Mouse (Mus musculus) T-helper 1 cell (primary cell): ENCODE measurements around the gene Sh2d3c.

Experiments
- in situ Hi-C: fragments of 300-600 bp; cut with MboI, MseI; formaldehyde crosslinking; loops from one replicate; pipeline ENCODE4 v1.15.1; 2025; ENCODE audit warnings: high pct_unique_total_duplicates

Sh2d3c gene

GRCm38 (mm10) chr2:32784048-32784681 is 63.3 kb downstream of the Sh2d3c start, which contains the start of gene Cfap157:
TSS of gene Cfap157 (minus strand) at chr2:32784428.
- in situ Hi-C loops = no loop called here

DNA sequence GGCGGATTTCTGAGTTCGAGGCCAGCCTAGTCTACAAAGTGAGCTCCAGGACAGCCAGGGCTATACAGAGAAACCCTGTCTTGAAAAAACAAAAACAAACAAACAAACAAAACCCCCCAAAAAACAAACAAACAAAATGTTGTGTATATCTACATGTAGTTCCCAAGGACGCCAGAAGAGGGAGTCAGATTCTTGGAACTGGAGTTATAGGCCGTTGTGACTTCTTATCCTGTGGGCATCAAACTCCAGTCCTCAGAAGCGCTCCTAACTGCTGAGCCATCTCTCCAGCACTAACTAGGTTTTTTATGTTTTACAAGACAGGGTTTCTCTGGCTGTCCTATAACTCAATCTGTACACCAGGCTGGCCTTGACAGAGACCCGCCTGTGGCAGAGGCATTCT is 66.3 kb downstream of the Sh2d3c start:
- in situ Hi-C loops = loop anchor here (5.0 kb wide), 1 partner anchor 55 kb away; no protein-coding TSS in a partner anchor

DNA sequence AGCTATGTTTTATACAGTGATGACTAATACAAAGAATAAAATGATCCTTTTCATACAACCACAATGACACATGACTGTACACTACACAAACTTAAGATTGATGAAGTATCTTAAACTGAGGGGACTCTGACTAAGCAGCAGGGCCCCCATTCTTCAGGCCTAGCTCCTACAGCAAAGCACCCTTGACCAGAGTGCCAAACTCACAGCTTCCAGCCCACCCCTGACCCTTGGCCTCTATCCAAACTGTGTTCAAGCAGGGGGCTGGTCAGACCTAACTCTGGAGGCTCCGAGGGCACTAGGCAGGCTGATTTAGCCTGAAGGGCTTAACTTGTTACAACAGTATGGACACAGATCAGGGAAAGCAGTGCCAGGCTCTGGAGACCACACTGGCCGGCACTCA is 67.7 kb downstream of the Sh2d3c start:
- in situ Hi-C loops = loop anchor here (5.0 kb wide), 1 partner anchor 54 kb away; no protein-coding TSS in a partner anchor

DNA sequence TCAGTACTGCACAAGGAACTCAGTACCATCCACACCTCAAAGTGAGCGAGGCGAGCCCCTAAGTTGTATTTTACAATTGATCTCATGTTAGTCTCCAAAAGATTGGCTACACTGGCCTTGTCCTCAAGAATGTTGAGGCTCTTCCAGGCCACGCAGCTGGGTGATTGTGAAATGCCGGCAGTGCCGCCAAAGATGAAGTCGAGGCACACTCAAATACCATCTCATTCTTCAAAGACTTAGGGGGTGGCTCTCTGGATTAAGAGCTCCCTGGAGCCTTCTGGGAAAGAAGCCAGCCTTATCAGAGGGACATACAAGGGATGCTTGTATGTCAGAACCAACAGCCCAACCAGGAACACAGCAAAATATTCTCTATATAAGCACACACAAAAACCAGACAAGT is 70.4 kb downstream of the Sh2d3c start:
- in situ Hi-C loops = no loop called here

GRCm38 (mm10) chr2:32795748-32796418 is 75.0 kb downstream of the Sh2d3c start:
- in situ Hi-C loops = no loop called here

DNA sequence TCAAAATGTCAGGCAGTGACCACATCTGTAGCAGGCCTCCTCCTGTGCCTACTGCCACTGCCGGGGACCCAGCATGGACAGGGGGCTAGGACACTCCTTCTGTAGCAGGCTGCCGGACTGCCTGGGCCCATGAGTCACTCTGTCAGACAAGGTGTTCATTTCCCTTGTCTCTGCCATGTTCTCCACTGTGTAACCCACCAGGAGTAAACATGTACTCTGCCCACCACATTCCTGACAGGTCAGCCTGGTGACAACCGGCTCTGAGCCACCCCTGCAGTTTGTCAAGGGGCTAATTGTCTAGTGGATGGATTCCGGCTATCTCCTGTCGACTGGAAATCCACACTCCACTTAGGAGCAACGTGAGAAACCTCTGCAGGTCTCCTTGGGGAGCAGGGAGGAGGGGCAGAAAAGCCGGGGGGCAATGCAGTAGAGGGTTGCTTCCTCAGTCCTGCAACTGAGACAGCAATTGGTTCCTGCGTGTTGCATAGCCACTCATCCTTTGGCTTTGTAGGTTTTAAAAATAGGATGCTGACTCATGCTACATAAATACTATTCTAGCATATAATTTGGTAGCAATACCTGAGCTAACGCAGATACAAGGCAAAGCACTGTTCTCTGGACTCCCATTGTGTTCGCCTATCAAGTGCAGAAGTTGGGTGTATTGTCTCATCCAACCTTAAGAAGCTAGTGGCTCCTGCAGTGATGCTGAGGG is 77.6 kb downstream of the Sh2d3c start:
- in situ Hi-C loops = no loop called here
